Mouse (Mus musculus) liver, embryonic 11.5 days (tissue): ENCODE results near the gene Cdh18. TPM values are rescaled to one million over a fixed set of nuclear protein-coding genes. Genes with fewer than 3 reads are reported as not detected.

Experiments
- ATAC-seq: fragments of 200-750 bp; cut with Nextera tagmentation; replicated peaks from 2 replicates; pipeline ENCODE4 v1.8.0; 2017; ENCODE audit warnings: moderate number of reproducible peaks, mild to moderate bottlenecking, moderate TSS enrichment, moderate library complexity; ENCODE audit not compliant: low FRiP score
- DNase-seq: peaks from one replicate; pipeline ENCODE4 v3.0.0-alpha.2; 2017; ENCODE audit warnings: low spot score
- H3K27ac ChIP-seq: fragments of 300-500 bp; sonication (generic); 2 replicates; pipeline ENCODE4 v1.5.1; 2014; ENCODE audit warnings: mild to moderate bottlenecking, low read depth, low read length, control low read depth
- H3K27me3 ChIP-seq: fragments of 300-500 bp; sonication (generic); replicated peaks from 2 replicates; pipeline ENCODE4 v1.6.1; 2014; ENCODE audit warnings: low read length, mixed read lengths; ENCODE audit not compliant: control insufficient read depth, insufficient read depth
- H3K36me3 ChIP-seq: fragments of 300-500 bp; sonication (generic); 2 replicates; pipeline ENCODE4 v1.6.1; 2014; ENCODE audit warnings: mild to moderate bottlenecking, low read length, moderate library complexity, mixed read lengths; ENCODE audit not compliant: control insufficient read depth, insufficient read depth
- H3K4me1 ChIP-seq: fragments of 300-500 bp; sonication (generic); replicated peaks from 2 replicates; pipeline ENCODE4 v1.6.1; 2014; ENCODE audit warnings: low read length, mixed read lengths; ENCODE audit not compliant: control insufficient read depth, insufficient read depth
- H3K4me2 ChIP-seq: fragments of 300-500 bp; sonication (generic); 2 replicates; pipeline ENCODE4 v1.6.1; 2014; ENCODE audit warnings: mild to moderate bottlenecking, control low read depth, moderate library complexity
- H3K4me3 ChIP-seq: fragments of 300-500 bp; sonication (generic); 2 replicates; pipeline ENCODE4 v1.5.1; 2014; ENCODE audit warnings: low read depth, low read length, control low read depth
- H3K9ac ChIP-seq: fragments of 300-500 bp; sonication (generic); 2 replicates; pipeline ENCODE4 v1.6.1; 2014; ENCODE audit warnings: low read depth, low read length, control low read depth
- H3K9me3 ChIP-seq: fragments of 300-500 bp; sonication (generic); 2 replicates; pipeline ENCODE4 v1.6.1; 2016; ENCODE audit warnings: low read length, inconsistent platforms, mixed read lengths; ENCODE audit not compliant: control insufficient read depth
- WGBS: fragments of 180-500 bp; shearing (Covaris S2); extraction: QIAGEN DNeasy Blood & Tissue Kit; methylation state at CpG from one replicate; pipeline ENCODE4 v1.1.7; 2014; 5-methylcytosine and 5-hydroxymethylcytosine counted together
- polyA plus RNA-seq: library from polyadenylated mRNA; unstranded; fragments of >200 nt; fragmentation: Nextera tagmentation; extraction: Ambion mirVana; gene quantifications from 2 replicates; pipeline ENCODE4 v1.2.1, GENCODE M21; 2014

The Cdh18 gene
- polyA plus RNA-seq, 1 experiment from 2014 or later = 0.14 TPM

- Histone ChIP-seq H3K27me3 (no peaks in the 10 kb centered on the region), H3K9ac (no peak overlapping the region), H3K4me1 (no peaks in the 10 kb centered on the region), H3K36me3 (no peaks in the 10 kb centered on the region), H3K9me3 (no peaks in the 10 kb centered on the region), H3K4me3 (no peak overlapping the region), H3K27ac (no peak overlapping the region), H3K4me2 (no peak overlapping the region)
- WGBS = 77% methylated on average over 7 of the region's 7 CpGs
- DNase-seq (no peak), ATAC-seq (no peak)
Observed at GRCm38 (mm10) chr15:23470527-23471475, 922.0 kb downstream of the Cdh18 start.

- DNase-seq (no peak), ATAC-seq (no peak)
- H3K9ac ChIP-seq = no peak overlapping the region
- H3K4me2 ChIP-seq = no peak overlapping the region
- H3K27me3 ChIP-seq = no peaks in the 10 kb centered on the region
- no peak overlapping the region for H3K4me3 ChIP-seq
- H3K36me3 ChIP-seq = no peaks in the 10 kb centered on the region
- no peaks in the 10 kb centered on the region for H3K4me1 ChIP-seq
- H3K27ac ChIP-seq = no peak overlapping the region
- H3K9me3 ChIP-seq = no peaks in the 10 kb centered on the region
- 26% methylated on average over 1 of the region's 1 CpGs for WGBS
Observed at GRCm38 (mm10) chr15:23486306-23486705, 937.5 kb downstream of the Cdh18 start.

- Histone ChIP-seq H3K27me3 (no peaks in the 10 kb centered on the region), H3K4me1 (no peaks in the 10 kb centered on the region), H3K4me3 (no peak overlapping the region), H3K4me2 (no peak overlapping the region), H3K27ac (no peak overlapping the region), H3K36me3 (no peaks in the 10 kb centered on the region), H3K9me3 (no peaks in the 10 kb centered on the region), H3K9ac (no peak overlapping the region)
- ATAC-seq (no peak), DNase-seq (no peak)
- WGBS = 69% methylated on average over 4 of the region's 4 CpGs
Observed at GRCm38 (mm10) chr15:23506480-23506879, 957.7 kb downstream of the Cdh18 start.

GRCm38 (mm10) chr15:23509694-23510093 lies 960.9 kb downstream of the Cdh18 start:
- Histone ChIP-seq H3K4me3 (no peak overlapping the region), H3K4me2 (no peak overlapping the region), H3K9ac (no peak overlapping the region), H3K9me3 (no peaks in the 10 kb centered on the region), H3K27me3 (no peaks in the 10 kb centered on the region), H3K4me1 (no peaks in the 10 kb centered on the region), H3K36me3 (no peaks in the 10 kb centered on the region), H3K27ac (no peak overlapping the region)
- DNase-seq (no peak), ATAC-seq (no peak)
- 46% methylated on average over 2 of the region's 2 CpGs for WGBS

- no peaks in the 10 kb centered on the region for H3K36me3 ChIP-seq
- DNase-seq (no peak), ATAC-seq (no peak)
- no peaks in the 10 kb centered on the region for H3K27me3 ChIP-seq
- no peak overlapping the region for H3K4me3 ChIP-seq
- 71% methylated on average over 3 of the region's 3 CpGs for WGBS
- no peak overlapping the region for H3K9ac ChIP-seq
- no peaks in the 10 kb centered on the region for H3K9me3 ChIP-seq
- H3K4me2 ChIP-seq = no peak overlapping the region
- H3K4me1 ChIP-seq = no peaks in the 10 kb centered on the region
- no peak overlapping the region for H3K27ac ChIP-seq
Observed at GRCm38 (mm10) chr15:23515786-23516185, 967.0 kb downstream of the Cdh18 start.

- DNase-seq (no peak), ATAC-seq (no peak)
- H3K4me1 ChIP-seq = no peaks in the 10 kb centered on the region
- 78% methylated on average over 2 of the region's 2 CpGs for WGBS
- no peaks in the 10 kb centered on the region for H3K27me3 ChIP-seq
- no peaks in the 10 kb centered on the region for H3K9me3 ChIP-seq
- no peak overlapping the region for H3K4me3 ChIP-seq
- no peak overlapping the region for H3K9ac ChIP-seq
- no peak overlapping the region for H3K27ac ChIP-seq
- no peaks in the 10 kb centered on the region for H3K36me3 ChIP-seq
- H3K4me2 ChIP-seq = no peak overlapping the region
Observed at GRCm38 (mm10) chr15:23518079-23518478, 969.3 kb downstream of the Cdh18 start.
